Mouse (Mus musculus) forelimb bud, embryonic 11.5 days (tissue): Measurements from ENCODE around the gene Sh3kbp1.
A peak's percentile ranks its signal among the peaks of the same experiment; 100 is the strongest.

Experiments used
- DNase-seq: peaks from one replicate; pipeline ENCODE4 v3.0.0-alpha.2; 2012; ENCODE audit warnings: low read depth, low spot score

The Sh3kbp1 gene

GRCm38 (mm10) chrX:159829192-159829852, 202.2 kb downstream of the Sh3kbp1 start:
- DNase-seq, result no peak

GRCm38 (mm10) chrX:159831176-159831575, 204.1 kb downstream of the Sh3kbp1 start:
- DNase-seq, result peak; percentile 35

- no peak for DNase-seq
These were observed 208.2 kb downstream of the Sh3kbp1 start for GRCm38 (mm10) chrX:159835239-159835638.

GRCm38 (mm10) chrX:159837379-159837778, 210.3 kb downstream of the Sh3kbp1 start:
- DNase-seq, result no peak

- no peak for DNase-seq
These were observed 212.7 kb downstream of the Sh3kbp1 start for GRCm38 (mm10) chrX:159839786-159840185.

- no peak for DNase-seq
These were observed 213.2 kb downstream of the Sh3kbp1 start for GRCm38 (mm10) chrX:159840225-159840624.

- DNase-seq, result no peak
These were observed 223.7 kb downstream of the Sh3kbp1 start for GRCm38 (mm10) chrX:159850722-159851121.

GRCm38 (mm10) chrX:159856866-159857265, 229.8 kb downstream of the Sh3kbp1 start:
- DNase-seq, result no peak

- no peak for DNase-seq
These were observed 231.1 kb downstream of the Sh3kbp1 start for GRCm38 (mm10) chrX:159858126-159858525.

GRCm38 (mm10) chrX:159860841-159861530, 233.9 kb downstream of the Sh3kbp1 start:
- no peak for DNase-seq

GRCm38 (mm10) chrX:159867660-159868059, 240.6 kb downstream of the Sh3kbp1 start:
- no peak for DNase-seq

- DNase-seq, result no peak
These were observed 245.4 kb downstream of the Sh3kbp1 start for GRCm38 (mm10) chrX:159872521-159872920.

- no peak for DNase-seq
These were observed 250.7 kb downstream of the Sh3kbp1 start for GRCm38 (mm10) chrX:159877770-159878169.

GRCm38 (mm10) chrX:159879455-159879854, 252.4 kb downstream of the Sh3kbp1 start:
- no peak for DNase-seq

GRCm38 (mm10) chrX:159881576-159881975, 254.5 kb downstream of the Sh3kbp1 start:
- no peak for DNase-seq

- no peak for DNase-seq
These were observed 269.5 kb downstream of the Sh3kbp1 start for GRCm38 (mm10) chrX:159896536-159896935.

- no peak for DNase-seq
These were observed 271.0 kb downstream of the Sh3kbp1 start for GRCm38 (mm10) chrX:159898110-159898509.

- no peak for DNase-seq
These were observed 272.0 kb downstream of the Sh3kbp1 start for GRCm38 (mm10) chrX:159899121-159899520.

- DNase-seq, result no peak
These were observed 276.3 kb downstream of the Sh3kbp1 start for GRCm38 (mm10) chrX:159903421-159903820.

GRCm38 (mm10) chrX:159907703-159908102, 280.6 kb downstream of the Sh3kbp1 start:
- no peak for DNase-seq

- no peak for DNase-seq
These were observed 282.6 kb downstream of the Sh3kbp1 start for GRCm38 (mm10) chrX:159909446-159910277.

- no peak for DNase-seq
These were observed 283.5 kb downstream of the Sh3kbp1 start for GRCm38 (mm10) chrX:159910600-159910999.
